Mouse (Mus musculus) Patski (cell line): ENCODE measurements around the gene Zfp346. TPM values are rescaled to one million over a fixed set of nuclear protein-coding genes. Genes with fewer than 3 reads are reported as not detected.
A peak's percentile ranks its signal among the peaks of the same experiment; 100 is the strongest.

Source experiments
- ATAC-seq: fragments of 100-300 bp; one replicate; pipeline ENCODE4 v1.8.0; 2021
- CTCF ChIA-PET: fragments of 350-600 bp; sonication (Branson Sonifier 250); formaldehyde crosslinking; loops from one replicate; lab custom pipeline; 2022; ENCODE audit warnings: inconsistent platforms; lab: Charles Lee
- POLR2A ChIA-PET: fragments of 350-600 bp; sonication (Branson Sonifier 250); formaldehyde crosslinking; loops from one replicate; lab custom pipeline; 2022; ENCODE audit warnings: antibody characterized with exemption, inconsistent platforms; lab: Charles Lee
- DNase-seq: peaks from one replicate; pipeline ENCODE4 v3.0.0-alpha.2; 2011; ENCODE audit warnings: low read depth, low spot score
- H3K27me3 ChIP-seq: fragments of 371-371 bp; one replicate; pipeline ENCODE4 v1.5.1; 2021
- CTCF ChIP-seq: fragments of 100-300 bp; IDR thresholded peaks from one replicate; pipeline ENCODE4 v1.5.1; 2021
- in situ Hi-C: fragments of 300-500 bp; cut with MboI; formaldehyde crosslinking; loops from 3 replicates; pipeline ENCODE4 v1.11.1; 2018; ENCODE audit warnings: low pct_unique_long_range_greater_than_20kb, mixed read lengths
- polyA plus RNA-seq: library from polyadenylated mRNA; unstranded; gene quantifications from one replicate; pipeline ENCODE4 v1.2.3, GENCODE M21; 2021

The Zfp346 gene
- polyA plus RNA-seq, 1 experiment from 2014 or later: 22.2 TPM

DNA sequence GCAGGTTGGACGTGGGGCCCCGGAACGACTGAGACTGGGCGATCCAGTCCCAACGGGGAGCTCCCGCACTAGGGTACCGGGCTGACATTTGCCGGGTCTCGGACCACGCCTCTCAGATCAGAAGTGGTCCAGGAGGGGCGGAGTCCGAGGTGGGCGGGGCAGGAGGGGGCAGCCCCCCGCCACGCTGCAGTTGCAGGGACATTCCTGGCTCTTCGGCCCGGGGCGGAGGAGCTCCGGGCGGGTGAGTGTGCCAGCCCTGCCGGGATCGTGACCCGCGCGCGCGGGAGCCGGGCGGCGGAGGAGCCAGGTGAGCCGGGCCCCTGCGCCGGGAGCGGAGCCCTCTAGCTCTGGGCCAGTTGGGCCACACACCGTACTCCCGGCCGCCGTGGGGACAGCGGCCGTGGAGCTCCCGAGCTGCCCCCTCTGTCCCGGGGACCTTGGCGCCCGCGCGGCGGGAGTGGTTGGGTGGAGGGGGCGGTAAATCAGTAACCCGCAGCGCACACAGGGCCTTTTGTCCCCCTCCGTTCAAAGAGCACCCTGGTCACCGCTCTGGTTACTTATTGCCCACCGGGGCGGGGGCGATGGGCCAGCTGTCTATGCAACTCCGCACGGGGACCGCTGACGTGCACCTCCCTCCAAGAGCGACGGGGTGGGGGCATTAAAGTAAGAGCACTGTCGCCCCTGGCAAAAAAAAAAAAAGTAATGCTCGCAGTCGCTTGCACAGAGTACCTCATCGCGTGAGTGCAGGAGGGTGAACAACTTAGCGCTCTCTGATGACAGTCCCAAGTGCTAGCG lies 47.7 kb downstream of the Zfp346 start, which contains the start of gene Fgfr4:
TSS of gene Fgfr4 (plus strand) at position 20 of the 795 bp plus-strand sequence.
- no peaks in the 10 kb centered on the region for H3K27me3 ChIP-seq
- ATAC-seq (no peak), DNase-seq (no peak)
- TF ChIP-seq CTCF: no peak
- CTCF ChIA-PET: no interaction called here
- POLR2A ChIA-PET: interaction anchor here (0.6 to 1.1 kb wide), 3 partner anchors 18 to 40 kb away, joined by 3 to 4 read pairs (median 3); no protein-coding TSS in a partner anchor
- in situ Hi-C loops: no loop called here

DNA sequence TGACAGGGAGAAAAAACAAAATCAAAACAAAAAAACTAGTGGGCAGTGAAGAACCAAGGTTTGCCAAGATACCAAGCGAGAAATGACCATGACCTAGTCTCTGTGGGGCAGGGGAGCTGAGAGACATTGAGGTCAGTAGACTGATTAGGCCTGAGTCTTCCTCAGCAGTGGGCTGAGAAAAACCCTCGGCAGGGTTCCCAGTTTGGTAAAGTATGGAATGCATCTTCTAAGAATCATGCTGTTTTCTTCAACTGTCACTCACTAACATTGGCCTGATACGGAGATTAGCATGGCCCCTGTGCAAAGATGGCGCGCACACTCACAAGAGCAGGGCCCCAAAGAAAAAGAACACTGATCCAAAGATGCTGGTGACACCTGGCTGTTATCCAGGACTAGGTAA lies 48.8 kb downstream of the Zfp346 start:
- ChIA-PET POLR2A (no interaction called here), CTCF (no interaction called here)
- DNase-seq (no peak), ATAC-seq (no peak)
- in situ Hi-C loops: no loop called here
- no peaks in the 10 kb centered on the region for H3K27me3 ChIP-seq
- no peak for TF ChIP-seq CTCF

DNA sequence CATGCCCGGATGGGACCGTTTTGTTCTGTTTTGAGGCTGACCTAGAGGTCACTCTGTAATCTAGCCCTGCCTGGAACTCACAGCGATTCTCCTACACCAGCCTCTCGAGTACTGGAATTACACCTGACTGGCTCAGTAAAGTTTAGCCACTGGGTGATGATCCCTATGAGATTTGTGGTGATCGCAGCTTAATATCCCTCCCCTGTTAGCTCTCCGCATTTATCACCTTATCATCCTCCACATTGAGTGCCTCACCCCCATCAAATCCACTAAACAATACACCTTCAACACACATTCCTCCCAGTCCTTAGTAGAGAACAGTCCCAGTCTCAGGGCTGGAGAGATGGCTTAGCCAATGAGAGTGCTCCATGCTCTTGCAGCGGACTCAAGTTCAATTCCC lies 57.3 kb downstream of the Zfp346 start:
- no peaks in the 10 kb centered on the region for H3K27me3 ChIP-seq
- POLR2A ChIA-PET: no interaction called here
- CTCF ChIA-PET: no interaction called here
- no peak for ATAC-seq
- in situ Hi-C loops: no loop called here
- no peak for TF ChIP-seq CTCF
- DNase-seq: no peak

DNA sequence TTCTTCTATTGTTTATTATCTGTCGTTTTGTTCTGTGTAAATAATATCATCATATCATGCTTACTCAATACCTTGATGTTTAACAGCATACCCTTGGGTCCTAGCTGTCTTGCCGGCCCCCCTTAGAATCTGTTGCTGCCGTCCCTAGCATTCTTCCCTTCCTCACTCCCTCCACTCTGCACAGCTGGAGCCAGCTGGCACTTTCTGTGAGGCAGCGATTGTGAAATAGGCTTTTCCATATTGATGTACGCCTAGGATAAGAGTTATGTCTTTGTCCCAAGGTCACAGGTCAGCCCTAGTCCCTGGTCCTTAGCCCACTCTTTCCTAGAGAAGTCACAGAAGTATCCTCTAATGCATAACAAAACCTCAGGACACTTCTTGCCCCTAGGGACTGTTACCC lies 58.4 kb downstream of the Zfp346 start:
- ChIA-PET POLR2A (no interaction called here), CTCF (no interaction called here)
- no peak for DNase-seq
- in situ Hi-C loops: no loop called here
- ATAC-seq: no peak
- no peak for TF ChIP-seq CTCF
- no peaks in the 10 kb centered on the region for H3K27me3 ChIP-seq

DNA sequence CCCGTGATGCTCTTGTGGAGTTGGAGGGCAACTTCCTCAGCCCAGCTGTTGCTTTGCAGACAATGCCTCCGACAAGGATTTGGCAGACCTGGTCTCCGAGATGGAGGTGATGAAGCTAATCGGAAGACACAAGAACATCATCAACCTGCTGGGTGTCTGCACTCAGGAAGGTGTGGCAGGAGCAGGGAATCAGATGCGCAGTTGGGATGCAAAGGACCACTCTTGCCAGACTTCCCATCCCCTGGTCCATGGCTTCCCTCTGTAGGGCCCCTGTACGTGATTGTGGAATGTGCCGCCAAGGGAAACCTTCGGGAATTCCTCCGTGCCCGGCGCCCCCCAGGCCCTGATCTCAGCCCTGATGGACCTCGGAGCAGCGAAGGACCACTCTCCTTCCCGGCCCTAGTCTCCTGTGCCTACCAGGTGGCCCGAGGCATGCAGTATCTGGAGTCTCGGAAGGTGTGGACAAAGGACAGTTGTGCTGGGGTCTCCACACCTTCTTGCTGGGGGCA lies 60.8 kb downstream of the Zfp346 start:
- H3K27me3 ChIP-seq: no peaks in the 10 kb centered on the region
- DNase-seq: no peak
- TF ChIP-seq CTCF: no peak
- no peak for ATAC-seq
- ChIA-PET POLR2A (no interaction called here), CTCF (interaction anchor here (1.1 to 1.5 kb wide), 2 partner anchors 12 to 92 kb away, joined by 3 read pairs; no protein-coding TSS in a partner anchor)
- in situ Hi-C loops: no loop called here

DNA sequence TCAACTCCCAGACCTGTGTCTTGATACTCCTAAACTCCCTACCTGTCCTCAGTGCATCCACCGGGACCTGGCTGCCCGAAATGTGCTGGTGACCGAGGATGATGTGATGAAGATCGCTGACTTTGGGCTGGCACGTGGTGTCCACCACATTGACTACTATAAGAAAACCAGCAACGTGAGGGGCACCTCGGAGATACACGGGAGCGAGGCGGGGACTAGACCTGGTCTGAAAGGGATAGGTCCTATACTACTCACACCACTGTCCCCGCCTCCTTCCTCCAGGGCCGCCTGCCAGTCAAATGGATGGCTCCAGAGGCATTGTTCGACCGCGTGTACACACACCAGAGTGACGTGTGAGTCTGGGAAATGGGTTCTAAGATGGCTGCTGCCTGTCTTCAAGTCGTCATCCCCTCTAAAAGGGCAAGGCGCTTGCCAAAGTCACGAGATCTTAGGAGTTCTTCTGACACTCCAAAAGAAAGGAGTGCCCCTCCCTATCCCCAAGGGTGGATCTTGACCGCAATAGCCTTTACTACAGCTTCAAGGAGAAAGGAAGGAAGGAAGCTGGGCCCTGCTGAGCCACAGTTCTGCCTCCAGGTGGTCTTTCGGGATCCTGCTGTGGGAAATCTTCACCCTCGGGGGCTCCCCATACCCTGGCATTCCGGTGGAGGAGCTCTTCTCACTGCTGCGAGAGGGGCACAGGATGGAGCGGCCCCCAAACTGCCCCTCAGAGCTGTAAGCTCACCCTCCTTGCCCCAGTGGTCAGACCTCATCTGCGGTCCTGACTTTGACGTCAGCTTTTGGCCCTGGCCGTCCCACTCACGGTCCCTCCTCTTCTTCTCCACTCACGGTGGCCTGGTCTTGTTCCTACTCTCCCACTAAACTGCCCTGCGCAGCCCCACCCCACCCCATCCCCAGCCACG lies 62.0 kb downstream of the Zfp346 start:
- TF ChIP-seq CTCF: no peak
- in situ Hi-C loops: no loop called here
- CTCF ChIA-PET: interaction anchor here (1.1 to 1.5 kb wide), 2 partner anchors 11 to 91 kb away, joined by 3 read pairs; no protein-coding TSS in a partner anchor
- DNase-seq: no peak
- no peak for ATAC-seq
- POLR2A ChIA-PET: no interaction called here
- H3K27me3 ChIP-seq: no peaks in the 10 kb centered on the region

DNA sequence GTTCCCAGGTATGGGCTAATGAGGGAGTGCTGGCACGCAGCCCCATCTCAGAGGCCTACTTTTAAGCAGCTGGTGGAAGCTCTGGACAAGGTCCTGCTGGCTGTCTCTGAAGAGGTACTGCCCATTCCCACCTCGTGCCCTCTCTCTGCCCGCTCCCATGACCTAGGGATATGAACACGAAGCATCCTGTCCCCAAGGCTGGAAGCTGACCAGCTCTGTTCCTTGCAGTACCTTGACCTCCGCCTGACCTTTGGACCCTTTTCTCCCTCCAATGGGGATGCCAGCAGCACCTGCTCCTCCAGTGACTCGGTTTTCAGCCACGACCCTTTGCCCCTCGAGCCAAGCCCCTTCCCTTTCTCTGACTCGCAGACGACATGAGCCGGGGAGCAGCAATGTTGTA lies 62.7 kb downstream of the Zfp346 start:
- CTCF ChIA-PET: no interaction called here
- POLR2A ChIA-PET: no interaction called here
- in situ Hi-C loops: no loop called here
- no peak for TF ChIP-seq CTCF
- ATAC-seq (no peak), DNase-seq (no peak)
- no peaks in the 10 kb centered on the region for H3K27me3 ChIP-seq

DNA sequence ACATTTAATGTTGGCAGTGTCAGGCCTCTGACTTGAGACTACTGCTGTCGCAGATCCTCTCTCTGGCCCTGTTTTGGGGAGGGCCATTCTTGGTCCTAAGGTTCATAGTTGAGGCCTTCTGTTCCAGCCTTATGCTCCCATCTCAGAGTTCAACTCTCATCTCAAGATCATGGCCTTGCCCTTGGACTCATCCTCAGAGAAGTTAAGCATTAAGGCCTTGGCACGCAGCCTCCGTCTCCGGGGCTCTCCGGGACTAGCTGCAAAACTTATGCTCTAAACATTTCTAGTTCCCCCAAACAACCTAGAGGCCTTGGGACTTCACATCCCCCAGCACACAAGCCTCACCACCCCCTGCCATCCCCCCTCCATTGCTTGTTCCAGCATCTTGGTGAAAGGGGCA lies 63.1 kb downstream of the Zfp346 start:
- no peak for TF ChIP-seq CTCF
- ATAC-seq: no peak
- no peak for DNase-seq
- in situ Hi-C loops: no loop called here
- no peaks in the 10 kb centered on the region for H3K27me3 ChIP-seq
- CTCF ChIA-PET: no interaction called here
- POLR2A ChIA-PET: no interaction called here

DNA sequence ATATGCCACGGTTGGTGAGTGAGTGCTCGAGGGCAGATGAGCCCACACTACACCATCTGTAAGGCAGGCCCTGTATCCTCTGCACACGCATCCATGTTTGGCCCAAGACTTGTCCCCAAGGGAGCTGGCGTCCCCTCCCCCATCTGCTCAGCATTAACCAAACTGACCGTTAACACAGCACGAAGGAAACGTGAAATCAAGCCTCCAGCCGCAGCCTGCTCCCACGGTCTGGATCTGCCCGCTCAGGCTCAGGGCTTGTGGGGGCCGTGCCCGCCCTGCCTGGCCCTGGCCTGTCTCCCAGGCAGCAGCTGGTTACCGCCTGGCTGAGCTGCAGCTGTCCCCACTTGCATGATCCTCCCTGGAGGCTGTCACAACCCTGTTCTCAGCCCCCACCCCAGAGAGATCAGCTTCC lies 63.9 kb downstream of the Zfp346 start:
- no peak for DNase-seq
- no peak for ATAC-seq
- in situ Hi-C loops: no loop called here
- POLR2A ChIA-PET: no interaction called here
- H3K27me3 ChIP-seq: no peaks in the 10 kb centered on the region
- CTCF ChIA-PET: no interaction called here
- TF ChIP-seq CTCF: no peak

DNA sequence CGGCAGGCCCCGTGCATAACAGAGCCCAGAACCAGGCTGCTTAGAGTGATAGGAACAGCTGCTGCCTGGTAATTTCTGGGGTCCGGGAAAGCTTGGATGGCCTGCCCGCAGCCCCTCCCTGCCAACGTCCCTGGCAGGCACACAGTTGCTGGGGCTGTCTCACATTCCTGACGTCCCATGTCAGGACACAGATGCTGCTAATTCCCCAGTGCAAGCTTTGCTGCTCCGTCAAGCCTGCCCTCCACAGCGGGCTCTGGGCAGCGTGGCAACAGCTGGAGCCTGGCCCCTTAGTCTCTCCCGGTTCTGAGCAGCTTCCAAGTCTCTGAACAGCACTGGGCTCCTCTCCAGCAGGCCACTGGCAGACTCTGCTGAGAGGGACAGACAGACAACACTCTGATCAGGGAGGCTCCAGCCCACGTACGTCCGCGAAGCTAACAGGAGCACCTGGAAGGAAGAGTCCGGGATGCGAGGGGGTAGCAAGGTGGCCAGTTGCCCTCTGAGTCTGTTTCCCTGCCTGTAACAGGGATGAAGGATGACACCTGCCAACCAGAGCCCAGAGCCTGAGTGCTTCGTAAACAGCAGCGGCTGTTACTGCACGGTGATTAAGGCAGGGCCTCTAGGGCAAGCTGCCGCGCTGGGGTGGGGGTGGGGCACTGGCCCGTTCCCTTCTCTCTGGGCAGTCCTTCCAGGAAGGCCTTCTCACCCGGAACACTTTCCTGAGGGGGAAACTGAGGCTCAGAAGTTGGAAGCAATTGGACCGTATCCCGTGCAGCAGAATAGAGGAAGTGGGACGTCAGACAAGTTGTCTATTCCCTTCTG lies 66.6 kb downstream of the Zfp346 start:
- no peaks in the 10 kb centered on the region for H3K27me3 ChIP-seq
- no peak for TF ChIP-seq CTCF
- ChIA-PET POLR2A (no interaction called here), CTCF (interaction anchor here (0.8 to 1.0 kb wide), 2 partner anchors 35 to 39 kb away, joined by 3 read pairs; no protein-coding TSS in a partner anchor)
- ATAC-seq (peak; percentile 66), DNase-seq (no peak)
- in situ Hi-C loops: no loop called here
